Mouse (Mus musculus) heart, adult 2 months (tissue): ENCODE measurements at regions not wholly inside any gene's neighbourhood (a gene's known extent, or its start where the extent isn't known, plus 50 kb on each side); places are given as distances from the start of the nearest gene placed in this dataset.

Source experiments
- EP300 ChIP-seq: fragments of 200-500 bp; IDR thresholded peaks from 2 replicates; pipeline ENCODE4 v1.6.1; 2011; ENCODE audit warnings: low read depth, low read length, control low read depth; ENCODE audit not compliant: insufficient read depth
- POLR2A ChIP-seq: fragments of 200-500 bp; IDR thresholded peaks from 2 replicates; pipeline ENCODE4 v1.6.1; 2011; ENCODE audit warnings: mild to moderate bottlenecking, low read depth, low read length, control low read depth; ENCODE audit not compliant: insufficient read depth

- TF ChIP-seq POLR2A (no peak), EP300 (no peak)
These were observed 415.2 kb downstream of the Cmpk2 start for GRCm38 (mm10) chr12:26884156-26884555.
